Mouse (Mus musculus): Measurements from ENCODE around the gene Mib2.
A peak's percentile ranks its signal among the peaks of the same experiment; 100 is the strongest.
"Not testable (repeated sequence)": the region's sequence is repeated elsewhere in the genome, so short reads cannot be mapped to it uniquely, and the experiment has no call there.

The Mib2 gene

GRCm38 (mm10) chr4:155669598-155670075 is 639 bp upstream of the Mib2 start:
- no peak for DNase-seq

GRCm38 (mm10) chr4:155666903-155667302 is 2.1 kb downstream of the Mib2 start:
- DNase-seq = no peak

GRCm38 (mm10) chr4:155660641-155661040 is 8.4 kb downstream of the Mib2 start:
- DNase-seq = peak in 1 of 2 experiments; percentile 26

GRCm38 (mm10) chr4:155658961-155659360 is 10.0 kb downstream of the Mib2 start:
- no peak for DNase-seq

- peak; percentile 44 to 58 for DNase-seq
These were observed 12.7 kb downstream of the Mib2 start for GRCm38 (mm10) chr4:155656214-155656751.

GRCm38 (mm10) chr4:155654456-155655298 is 14.3 kb downstream of the Mib2 start:
- peak; percentile 70 to 72 for DNase-seq

- DNase-seq = no peak
These were observed 14.9 kb downstream of the Mib2 start for GRCm38 (mm10) chr4:155654183-155654455.

GRCm38 (mm10) chr4:155653451-155654182 is 15.4 kb downstream of the Mib2 start:
- peak; percentile 65 to 75 for DNase-seq

- peak; percentile 69 to 74 for DNase-seq
These were observed 15.9 kb downstream of the Mib2 start, which contains the start of gene Mmp23 for GRCm38 (mm10) chr4:155653086-155653450. Mmp23 (minus strand) TSS chr4:155653384.

GRCm38 (mm10) chr4:155652283-155653085 is 16.5 kb downstream of the Mib2 start:
- peak; percentile 42 to 60 for DNase-seq

- DNase-seq = no peak
These were observed 17.3 kb downstream of the Mib2 start for GRCm38 (mm10) chr4:155651553-155652269.

- peak in 1 of 2 experiments; percentile 27 for DNase-seq
These were observed 19.6 kb downstream of the Mib2 start for GRCm38 (mm10) chr4:155649355-155649754.

- no peak for DNase-seq
These were observed 23.3 kb downstream of the Mib2 start for GRCm38 (mm10) chr4:155645721-155646120.

- not testable (repeated sequence) for DNase-seq
These were observed 23.7 kb downstream of the Mib2 start, which contains the start of gene Gm10563 for GRCm38 (mm10) chr4:155645308-155645707. Gm10563 (minus strand) TSS chr4:155645408.

- no peak for DNase-seq
These were observed 25.5 kb downstream of the Mib2 start for GRCm38 (mm10) chr4:155643531-155643930.

- DNase-seq = no peak
These were observed 33.1 kb downstream of the Mib2 start for GRCm38 (mm10) chr4:155635766-155636499.

- DNase-seq = no peak
These were observed 38.7 kb downstream of the Mib2 start for GRCm38 (mm10) chr4:155630267-155630666.

GRCm38 (mm10) chr4:155624338-155625291 is 44.4 kb downstream of the Mib2 start, which contains the start of gene Cdk11b:
Cdk11b (plus strand) TSS chr4:155624854.
- DNase-seq = peak; percentile 98

- DNase-seq = no peak
These were observed 50.7 kb downstream of the Mib2 start for GRCm38 (mm10) chr4:155618321-155618720.

GRCm38 (mm10) chr4:155613264-155613663 is 55.7 kb downstream of the Mib2 start:
- no peak for DNase-seq

All from cerebellum, postnatal 10 days (tissue).